Mouse (Mus musculus) 3134 (cell line): Measurements from ENCODE around the gene Msh3.

Experiments
- DNase-seq: peaks from one replicate; pipeline ENCODE4 v3.0.0-alpha.2; 2011; ENCODE audit warnings: low spot score; ENCODE audit not compliant: insufficient read length; ENCODE audit errors: extremely low read depth

Gene Msh3

GRCm38 (mm10) chr13:92332103-92332879 lies 22.5 kb downstream of the Msh3 start:
- no peak for DNase-seq

- no peak for DNase-seq
Observed at GRCm38 (mm10) chr13:92330621-92331020, 24.2 kb downstream of the Msh3 start.

- no peak for DNase-seq
Observed at GRCm38 (mm10) chr13:92328000-92328399, 26.8 kb downstream of the Msh3 start.

- DNase-seq, result no peak
Observed at GRCm38 (mm10) chr13:92326030-92326429, 28.8 kb downstream of the Msh3 start.

GRCm38 (mm10) chr13:92320770-92321169 lies 34.0 kb downstream of the Msh3 start:
- no peak for DNase-seq

DNA sequence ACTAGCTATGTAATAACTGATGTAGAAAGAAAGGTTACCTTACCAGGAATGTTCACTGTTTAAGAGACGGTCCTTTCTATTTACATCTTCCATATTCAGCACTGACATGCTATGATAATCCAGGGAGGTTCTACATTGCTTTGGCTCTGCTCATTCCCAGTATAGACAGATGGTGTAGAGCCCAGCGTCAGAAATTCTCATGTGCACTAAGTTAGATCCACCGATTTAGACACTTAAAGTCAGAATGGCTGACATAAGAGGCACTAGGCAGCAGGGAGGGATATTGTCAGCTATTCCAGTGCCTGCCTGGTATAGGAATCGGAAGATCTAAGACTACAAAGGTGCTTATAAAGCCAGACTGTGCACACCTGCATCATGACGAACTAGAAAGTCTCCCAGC lies 40.2 kb downstream of the Msh3 start:
- DNase-seq, result no peak

GRCm38 (mm10) chr13:92305680-92306079 lies 49.1 kb downstream of the Msh3 start, which contains the start of gene Gm20379:
Gm20379 (plus strand) TSS chr13:92305980.
- DNase-seq, result no peak

- no peak for DNase-seq
Observed at GRCm38 (mm10) chr13:92304291-92304690, 50.5 kb downstream of the Msh3 start.

DNA sequence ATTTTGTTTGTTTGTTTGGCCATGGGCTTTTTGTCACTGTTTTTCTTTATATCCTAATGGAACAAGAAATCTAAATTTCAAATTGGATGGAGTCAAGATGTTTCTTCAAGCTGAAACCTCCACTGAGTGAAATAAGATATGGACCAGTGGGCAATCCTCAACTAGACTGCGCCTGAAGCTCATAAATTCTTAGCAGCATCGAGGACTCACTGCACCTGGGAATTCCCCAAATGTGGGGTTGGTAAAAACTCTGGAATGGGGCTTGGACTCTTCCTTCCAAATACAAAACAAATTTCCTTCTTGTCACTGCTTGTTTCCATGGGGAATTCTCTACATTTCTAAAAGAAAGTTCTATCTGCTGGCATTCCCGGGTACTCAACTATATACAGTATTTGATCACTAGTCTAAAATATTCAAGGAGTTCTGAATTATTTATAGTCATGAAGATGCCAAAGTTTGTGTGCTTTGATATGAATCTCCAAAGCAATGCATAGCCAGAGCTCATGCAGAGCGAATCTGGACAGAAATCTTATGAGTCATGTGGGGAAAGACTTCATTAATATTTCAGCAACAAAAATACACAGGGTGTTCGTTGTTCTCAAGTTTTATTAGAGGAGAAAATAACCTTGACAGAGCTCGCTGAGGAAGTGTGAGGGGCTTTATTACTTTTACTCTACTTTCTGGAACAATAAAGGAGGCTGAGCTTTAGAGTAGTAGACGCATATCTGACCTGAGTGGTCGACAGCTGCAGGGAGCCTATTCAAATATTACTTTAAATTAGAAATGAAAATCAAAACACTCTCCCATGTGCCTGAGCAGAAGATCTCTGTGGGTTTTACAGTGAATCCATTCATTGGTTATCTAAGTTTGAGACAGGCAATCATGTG lies 51.5 kb downstream of the Msh3 start:
- no peak for DNase-seq

- no peak for DNase-seq
Observed at GRCm38 (mm10) chr13:92302466-92302865, 52.3 kb downstream of the Msh3 start.

GRCm38 (mm10) chr13:92301754-92302153 lies 53.0 kb downstream of the Msh3 start:
- no peak for DNase-seq

DNA sequence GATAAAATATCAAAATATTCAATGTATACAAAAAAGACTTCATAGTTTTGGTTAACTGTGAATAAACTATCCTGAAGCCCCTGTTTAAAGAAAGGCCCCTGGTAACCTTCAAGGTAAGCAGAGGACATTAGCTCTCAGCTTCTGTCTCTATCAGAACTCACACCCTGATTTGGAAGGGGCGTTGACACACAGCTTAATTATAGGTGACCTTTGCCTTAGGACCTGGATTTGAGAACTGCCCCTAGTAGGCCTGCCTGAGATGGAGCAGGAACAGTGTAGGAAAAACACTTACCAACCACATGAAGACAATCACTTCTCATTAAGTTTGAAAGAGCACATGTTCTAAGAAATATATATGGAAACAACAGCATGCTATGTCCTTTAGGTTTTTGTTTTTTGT lies 55.3 kb downstream of the Msh3 start:
- DNase-seq, result no peak

GRCm38 (mm10) chr13:92297021-92297420 lies 57.8 kb downstream of the Msh3 start:
- DNase-seq, result no peak

DNA sequence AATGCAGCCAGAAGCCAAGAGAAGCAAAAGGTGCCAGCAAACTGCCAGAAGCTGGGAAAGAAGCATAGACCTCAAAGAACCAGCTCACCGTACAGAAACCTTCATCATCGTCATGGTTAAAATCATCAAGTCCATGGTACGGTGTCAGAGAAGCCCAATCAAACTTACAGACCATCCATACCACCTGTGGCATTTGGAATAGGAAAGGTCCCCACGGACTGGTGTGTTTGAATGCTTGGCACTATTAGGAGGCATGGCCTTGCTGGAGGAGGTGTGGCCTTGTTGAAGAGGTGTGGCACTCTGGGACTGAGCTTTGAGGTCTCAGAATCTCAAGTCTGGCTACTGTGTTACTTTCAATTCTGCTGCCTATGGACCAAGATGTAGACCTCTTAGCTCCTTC lies 58.3 kb downstream of the Msh3 start:
- no peak for DNase-seq

- DNase-seq, result no peak
Observed at GRCm38 (mm10) chr13:92293883-92294282, 60.9 kb downstream of the Msh3 start.

GRCm38 (mm10) chr13:92291605-92292004 lies 63.2 kb downstream of the Msh3 start:
- no peak for DNase-seq

GRCm38 (mm10) chr13:92277027-92277426 lies 77.8 kb downstream of the Msh3 start:
- no peak for DNase-seq

- no peak for DNase-seq
Observed at GRCm38 (mm10) chr13:92275292-92275691, 79.5 kb downstream of the Msh3 start.

DNA sequence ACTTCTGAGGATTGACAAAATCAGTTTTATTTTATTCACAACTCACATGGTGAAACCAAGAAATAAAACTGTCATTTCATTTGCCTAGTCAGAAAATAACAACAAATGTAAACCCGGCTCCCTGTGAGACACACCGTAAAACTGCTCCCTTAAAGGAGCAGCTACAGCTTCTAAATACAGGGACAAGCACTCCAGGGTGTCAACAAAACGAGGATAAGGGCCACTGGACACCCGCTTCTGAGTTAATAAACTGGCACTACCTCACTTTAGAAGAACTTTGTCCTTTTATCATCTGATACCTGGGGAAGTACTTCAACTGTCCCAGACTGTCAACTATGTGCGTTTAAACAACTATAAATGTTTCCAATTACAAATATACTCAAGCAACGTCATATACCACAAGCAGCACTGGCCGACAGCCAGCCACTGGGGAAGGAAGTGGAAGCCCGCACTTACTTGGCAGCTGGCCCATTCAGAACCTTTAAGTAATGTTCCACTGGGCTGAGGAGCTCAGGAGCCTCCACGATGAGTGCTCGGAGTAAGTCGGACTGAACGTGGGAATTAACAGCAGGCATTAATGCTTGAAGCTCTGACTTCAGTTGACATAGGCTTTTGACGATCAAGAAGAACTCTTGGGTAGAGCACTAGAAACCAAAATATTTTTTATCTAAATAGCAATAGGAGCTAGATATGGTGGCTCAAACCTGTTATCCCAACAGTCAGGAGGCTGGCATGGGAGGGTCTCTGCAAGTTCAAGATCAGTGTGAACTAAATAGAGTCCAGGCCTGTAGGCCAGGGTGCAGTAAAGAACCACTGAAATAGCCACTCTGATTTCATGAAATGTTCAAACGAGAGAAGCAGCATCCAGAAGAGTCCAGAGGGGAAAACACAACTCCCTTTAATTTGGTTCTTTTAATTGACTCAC lies 80.3 kb downstream of the Msh3 start:
- peak; percentile 43 for DNase-seq

- no peak for DNase-seq
Observed at GRCm38 (mm10) chr13:92267076-92267475, 87.7 kb downstream of the Msh3 start.

DNA sequence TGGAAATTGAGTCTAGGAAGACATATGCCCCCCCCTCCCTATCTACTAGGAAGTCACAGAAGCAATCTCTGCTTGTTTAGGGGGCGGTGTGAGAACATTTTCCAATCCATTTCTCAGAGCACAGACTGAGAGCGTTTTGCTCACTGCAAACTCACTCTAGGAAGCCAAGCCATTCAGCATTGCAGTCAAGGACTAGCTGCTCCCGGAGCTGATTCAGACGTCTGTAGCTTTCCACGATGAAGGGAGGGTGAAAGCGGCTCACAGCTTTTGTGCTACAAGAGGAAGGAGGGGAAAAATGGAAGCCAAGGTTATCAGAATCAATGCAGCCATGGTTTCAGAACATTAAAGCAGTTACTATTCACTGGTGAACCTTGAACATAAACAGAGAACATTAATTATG lies 91.2 kb downstream of the Msh3 start:
- no peak for DNase-seq
